Mouse (Mus musculus): Measurements from ENCODE around the gene Batf3. TPM values are rescaled to one million over a fixed set of nuclear protein-coding genes. Genes with fewer than 3 reads are reported as not detected.

The Batf3 gene
- total and polyA plus RNA-seq, 3 experiments = 42.5 to 50.4 (median 44.7) TPM

GRCm38 (mm10) chr1:191073001-191073400 lies 24.6 kb upstream of the Batf3 start (continued):
- TF ChIP-seq PAX5 (IDR thresholded peaks at IDR 0.05; ENCODE audit: low read length) (no peak), GABPA (IDR thresholded peaks at IDR 0.05; ENCODE audit: insufficient replicate concordance, low read depth, low read length) (no peak), UBTF (IDR thresholded peaks at IDR 0.05; ENCODE audit: low read depth, low read length) (no peak), KAT2A (IDR thresholded peaks at IDR 0.05; ENCODE audit: insufficient replicate concordance, low read length) (no peak), MAZ (IDR thresholded peaks at IDR 0.05; ENCODE audit: low read depth, low read length) (no peak), TCF12 (IDR thresholded peaks at IDR 0.05; ENCODE audit: low read depth, low read length) (no peak)

DNA sequence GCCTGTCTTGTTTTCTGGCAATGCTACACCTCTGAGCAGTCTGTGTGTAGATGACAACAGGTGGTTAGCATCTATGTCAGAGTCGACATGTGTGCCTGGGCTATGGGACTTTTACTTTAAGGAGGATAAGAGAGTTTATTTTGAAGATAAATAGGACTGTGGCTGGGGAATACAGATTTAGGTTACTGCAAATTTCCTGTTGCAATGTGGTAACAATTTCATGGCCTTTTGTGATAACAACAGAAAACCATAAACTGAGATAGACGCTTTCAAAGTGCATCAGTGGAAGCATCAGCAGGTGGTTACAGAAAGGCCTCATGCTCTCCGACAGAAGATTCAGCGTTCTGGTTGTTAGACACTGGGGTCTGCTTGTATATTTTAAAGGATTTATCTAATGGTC lies 24.2 kb upstream of the Batf3 start:
- in situ Hi-C loops (cut with MboI; ENCODE audit: low pct_ligation_motif_present, low pct_unique_long_range_greater_than_20kb, low sequenced_read_pairs) = no loop called here
- TF ChIP-seq ETS1 (conservative IDR thresholded peaks at IDR 0.05; ENCODE audit: low read depth, low read length) (no peak), RCOR1 (conservative IDR thresholded peaks at IDR 0.05; ENCODE audit: low read depth, low read length) (no peak), SMC3 (IDR thresholded peaks at IDR 0.05; ENCODE audit: low read depth, low read length) (no peak), BHLHE40 (IDR thresholded peaks at IDR 0.05; ENCODE audit: low read depth, low read length) (no peak), NRF1 (IDR thresholded peaks at IDR 0.05; ENCODE audit: low read depth, low read length) (no peak), CHD2 (IDR thresholded peaks at IDR 0.05; ENCODE audit: low read length) (no peak), KAT2A (IDR thresholded peaks at IDR 0.05; ENCODE audit: insufficient replicate concordance, low read length) (no peak), JUN (IDR thresholded peaks at IDR 0.05; ENCODE audit: insufficient read depth, low read depth, low read length) (no peak), E2F4 (IDR thresholded peaks at IDR 0.05; ENCODE audit: insufficient replicate concordance, low read depth, low read length) (no peak), JUND (conservative IDR thresholded peaks at IDR 0.05; ENCODE audit: low read depth, low read length) (no peak), MAX (IDR thresholded peaks at IDR 0.05; ENCODE audit: low read length) (no peak), MXI1 (IDR thresholded peaks at IDR 0.05; ENCODE audit: low read depth, low read length) (no peak), HCFC1 (IDR thresholded peaks at IDR 0.05; ENCODE audit: low read depth, low read length) (no peak)
- Histone ChIP-seq H3K9ac (ENCODE audit: insufficient read depth, low read depth) (peak overlapping the region; percentile 44), H3K4me3 (replicated peaks in 1 of 3; ENCODE audit: low read depth in 2 of 3, low read length in 2 of 3, poor library complexity in 1 of 3) (no peak overlapping the region), H3K9me3 (replicated peaks; ENCODE audit: low read length) (peaks cover 4% of the 10 kb centered on the region), H3K36me3 (replicated peaks in 1 of 2; ENCODE audit: control insufficient read depth in 1 of 2, insufficient read depth in 1 of 2, low read length in 1 of 2) (peaks cover 68 to 98% of the 10 kb centered on the region in 2 experiments), H3K4me1 (ENCODE audit: control insufficient read depth in 1 of 2, insufficient read depth in 2 of 2) (peaks cover 19 to 46% of the 10 kb centered on the region in 2 experiments), H3K4me2 (ENCODE audit: insufficient read depth, low read depth, poor library complexity, severe bottlenecking) (peak overlapping the region; percentile 64; the same call in 1 of the 2 replicates), H3K79me2 (replicated peaks; ENCODE audit: control insufficient read depth, extremely low read depth, insufficient read depth, poor library complexity, severe bottlenecking) (peaks cover 6% of the 10 kb centered on the region; the same call in 1 of the 2 replicates), H3K27me3 (replicated peaks) (no peaks in the 10 kb centered on the region), H3K27ac (ENCODE audit: insufficient read depth, low read depth) (peak overlapping the region; percentile 97)
- dilution Hi-C loops (cut with MboI; ENCODE audit: extremely low pct_ligation_motif_present, extremely low pct_unique_long_range_greater_than_20kb, low sequenced_read_pairs) = no loop called here
- DNase-seq (ENCODE audit: extremely low read depth) = no peak
